Mouse (Mus musculus) heart, adult 18-20 months (tissue): ENCODE results near the gene Creb1. TPM values are rescaled to one million over a fixed set of nuclear protein-coding genes. Genes with fewer than 3 reads are reported as not detected.
"Not testable (repeated sequence)": the region's sequence is repeated elsewhere in the genome, so short reads cannot be mapped to it uniquely, and the experiment has no call there.

Source experiments
- DNase-seq, 2 experiments: peaks; one replicate each; pipeline ENCODE4 v3.0.0; 2021 to 2022; ENCODE audit warnings: mixed read lengths in 1 of 2
- total RNA-seq, 2 experiments: library from RNA; stranded (reverse); gene quantifications; 2 replicates each; pipeline ENCODE4 v1.2.3; 2021

The Creb1 gene
- total RNA-seq, 2 experiments from 2014 or later = 24.2 to 27.4 TPM

DNA sequence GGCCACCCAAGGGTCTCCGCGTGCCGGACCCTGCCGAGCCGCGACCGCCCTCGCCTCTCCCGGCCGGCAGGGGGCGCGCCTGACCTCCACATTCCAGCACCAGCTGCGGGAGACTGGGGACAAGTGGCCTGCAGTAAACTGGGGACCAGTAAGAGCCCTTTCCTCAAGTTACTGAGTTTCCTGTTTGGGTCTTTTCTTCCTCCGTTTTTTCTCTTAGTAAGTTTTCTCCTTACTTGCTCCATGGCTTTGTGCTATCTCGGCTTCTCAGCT is 85.2 kb downstream of the Creb1 start:
- peak; percentile 88 to 92 for DNase-seq

GRCm38 (mm10) chr1:64618226-64618625 is 85.8 kb downstream of the Creb1 start:
- DNase-seq = no peak

DNA sequence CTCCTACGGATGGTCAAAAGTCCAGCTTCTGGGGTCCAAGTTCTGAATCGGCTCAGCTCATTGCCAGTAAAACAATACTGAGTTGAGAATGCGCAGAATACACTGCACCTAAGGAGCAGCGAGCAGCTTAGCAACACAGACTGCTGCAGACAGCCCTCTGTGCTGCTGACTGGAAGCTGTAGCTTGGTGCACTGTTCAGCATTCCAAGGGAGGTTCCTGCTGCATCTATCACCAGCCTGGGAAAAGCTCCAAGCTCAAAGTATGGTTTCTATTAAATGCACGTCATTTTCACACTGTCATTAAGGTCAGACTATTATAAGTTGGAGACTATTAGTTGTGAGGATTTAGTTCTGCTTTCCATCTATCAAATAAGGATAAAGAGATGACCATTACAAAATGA is 88.7 kb downstream of the Creb1 start:
- DNase-seq = no peak

- DNase-seq = no peak
Observed at GRCm38 (mm10) chr1:64623558-64624435, 91.4 kb downstream of the Creb1 start.

DNA sequence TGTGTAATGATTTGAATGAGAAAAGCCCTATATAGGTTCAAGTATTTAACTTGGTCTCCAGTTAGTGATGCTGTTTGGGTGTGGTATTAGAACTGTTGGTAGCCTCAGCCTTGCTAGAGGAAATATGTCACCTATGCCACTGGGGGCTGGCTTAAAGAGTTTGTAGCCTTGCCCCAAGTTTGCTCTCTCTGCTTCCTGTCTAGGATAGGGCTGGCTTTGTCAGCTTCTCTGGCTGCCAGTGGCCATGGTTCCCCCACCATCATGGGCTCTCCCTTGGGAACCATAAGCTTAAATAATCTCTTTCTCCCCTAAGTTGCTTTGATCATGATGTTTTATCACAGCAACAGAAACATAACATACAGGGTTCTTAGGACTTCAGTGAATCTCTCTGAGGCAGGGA is 92.8 kb downstream of the Creb1 start:
- DNase-seq = no peak

DNA sequence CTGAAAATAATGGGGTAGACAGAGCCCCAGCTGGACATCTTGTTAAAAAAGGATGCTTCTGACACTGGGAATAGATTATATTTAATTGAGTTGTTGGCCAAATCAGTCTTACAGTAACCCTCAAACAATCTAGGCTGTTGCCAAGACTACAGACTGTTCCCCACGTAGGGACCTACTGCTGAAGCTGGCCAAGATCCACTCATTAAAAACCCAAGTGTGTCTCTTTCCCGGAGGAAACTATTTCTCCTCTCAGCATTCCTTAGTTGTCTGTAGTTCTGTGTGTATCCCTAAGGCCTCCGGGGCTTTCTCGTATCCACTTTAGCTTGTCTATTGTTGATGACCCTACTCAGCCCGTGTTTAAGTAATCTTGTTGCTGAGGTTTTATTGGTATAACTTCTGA is 99.1 kb downstream of the Creb1 start:
- DNase-seq = no peak

- no peak for DNase-seq
Observed at GRCm38 (mm10) chr1:64633237-64633636, 100.8 kb downstream of the Creb1 start.

DNA sequence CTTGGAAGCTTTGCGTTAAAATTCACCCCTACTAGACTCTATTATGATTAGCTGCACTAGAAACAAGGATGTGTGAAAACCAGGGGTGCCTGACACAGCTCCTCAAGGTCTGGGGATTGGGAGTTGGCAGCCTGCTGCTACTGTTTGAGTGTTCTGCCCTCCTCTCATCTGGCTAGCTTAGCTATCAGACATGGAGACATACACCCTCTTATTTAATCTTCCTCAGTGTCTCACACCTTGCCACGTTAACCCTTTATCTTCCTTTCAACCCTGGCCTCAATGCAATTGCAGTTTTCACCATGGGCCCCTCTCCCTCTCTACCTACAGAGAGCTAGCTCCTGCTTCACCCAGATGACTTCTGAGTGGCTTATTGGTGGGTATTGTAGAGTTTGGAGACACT is 103.2 kb downstream of the Creb1 start:
- no peak for DNase-seq

DNA sequence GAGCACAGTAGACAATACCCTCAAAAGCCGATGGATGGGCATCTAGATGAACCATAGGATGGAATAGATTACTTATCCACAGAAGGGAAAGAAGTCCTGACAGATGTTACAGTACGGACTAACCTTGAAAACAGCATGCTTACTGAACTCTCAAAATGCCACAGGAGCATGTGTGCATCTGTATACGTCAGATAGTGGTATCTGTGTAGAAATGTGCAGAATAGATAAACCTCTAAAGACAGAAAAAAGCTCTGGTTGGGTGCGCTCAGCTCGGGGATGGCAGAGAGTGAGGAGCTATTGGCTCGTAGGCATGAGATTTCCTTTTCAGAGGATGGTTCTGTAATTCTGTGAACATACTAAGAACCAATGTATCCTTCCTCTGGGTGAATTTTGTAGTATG is 106.8 kb downstream of the Creb1 start:
- no peak for DNase-seq

DNA sequence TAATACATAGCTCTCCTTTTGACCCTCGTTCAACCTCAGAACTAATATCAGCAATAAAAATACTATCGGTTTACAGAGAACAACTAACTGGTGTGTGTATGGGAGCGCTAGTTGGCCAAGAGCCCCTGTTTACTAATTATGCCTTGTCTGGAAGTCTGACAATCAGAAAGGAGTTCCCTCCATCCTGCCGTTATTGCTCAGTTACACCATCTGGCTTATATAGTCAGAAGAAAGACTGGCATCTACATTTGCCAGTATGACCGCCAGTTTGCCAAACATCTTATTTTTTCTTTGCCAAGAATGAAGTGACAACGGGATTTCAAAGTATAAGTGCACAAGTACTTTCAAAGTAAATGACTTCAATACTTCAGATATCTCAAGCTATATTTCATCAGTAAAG is 108.6 kb downstream of the Creb1 start:
- no peak for DNase-seq

DNA sequence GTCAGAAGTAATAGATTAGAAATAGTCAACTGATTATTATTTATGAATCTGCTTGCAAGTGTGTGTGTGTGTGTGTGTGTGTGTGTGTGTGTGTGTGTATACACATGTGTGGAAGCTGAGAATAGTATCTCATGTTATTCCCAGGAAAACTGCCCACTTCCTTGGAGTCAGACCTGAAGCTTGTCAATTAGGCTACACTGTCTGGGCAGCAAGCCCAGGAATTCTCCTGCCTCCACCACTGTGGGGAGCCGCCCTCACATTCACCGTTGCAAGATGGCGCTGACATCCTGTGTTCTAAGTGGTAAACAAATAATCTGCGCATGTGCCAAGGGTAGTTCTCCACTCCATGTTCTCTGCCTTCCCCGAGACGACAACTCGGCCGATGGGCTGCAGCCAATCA is 110.1 kb downstream of the Creb1 start:
- DNase-seq = not testable (repeated sequence)

DNA sequence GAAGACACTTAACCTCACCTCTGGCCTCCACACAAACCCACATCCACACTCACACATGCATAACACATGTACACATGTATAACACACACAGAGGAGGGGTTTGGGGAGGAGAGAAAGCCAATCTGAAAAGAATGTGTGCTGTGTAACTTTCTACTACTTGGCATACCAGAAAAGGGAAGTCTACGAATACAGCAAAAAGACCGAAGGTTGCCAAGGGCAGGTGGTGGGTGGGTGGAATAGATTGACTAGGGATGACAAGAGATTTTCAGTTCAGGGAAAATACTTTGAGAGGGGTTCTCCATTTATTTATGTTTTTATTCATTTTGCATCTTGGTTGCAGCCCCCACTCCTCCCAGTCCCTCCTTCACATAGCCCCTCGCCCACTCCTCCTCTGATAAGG is 112.1 kb downstream of the Creb1 start:
- DNase-seq = no peak

DNA sequence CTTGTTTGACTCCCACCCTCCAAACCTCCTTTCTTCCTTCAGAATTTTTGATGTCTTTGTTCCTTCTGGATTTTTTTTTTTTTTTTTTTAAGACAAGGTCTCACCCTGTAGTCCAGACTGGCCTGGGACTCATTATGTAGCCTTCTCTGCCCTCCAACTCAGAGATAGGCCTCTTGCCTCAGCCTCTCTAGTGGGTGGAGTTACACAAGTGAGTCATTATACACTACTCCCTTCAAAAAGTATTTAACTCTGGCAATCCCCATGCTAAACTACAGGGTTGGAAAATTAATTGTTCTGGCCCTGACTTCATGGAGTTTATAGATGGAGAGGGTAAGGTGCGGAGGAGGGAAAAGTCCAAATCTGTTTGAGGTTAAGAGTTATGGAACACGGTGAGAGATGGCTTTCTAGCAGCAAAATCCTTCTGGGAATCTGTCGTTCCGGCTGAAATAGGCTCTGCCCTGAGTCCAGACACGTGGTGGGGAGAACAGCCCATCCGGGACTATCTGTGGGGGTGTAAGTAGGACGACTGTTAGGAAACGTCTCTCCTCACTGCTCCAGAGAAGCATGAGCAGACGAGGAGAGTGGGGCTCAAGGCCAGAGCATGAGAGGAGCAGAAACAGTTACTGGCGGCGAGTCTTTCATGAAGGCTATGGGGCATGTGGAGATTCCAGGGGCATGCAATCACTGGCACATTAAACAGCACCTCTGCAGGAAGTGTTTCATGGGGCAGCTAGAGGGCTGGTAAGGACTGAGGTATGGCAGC is 117.1 kb downstream of the Creb1 start:
- DNase-seq = peak; percentile 8 to 24

DNA sequence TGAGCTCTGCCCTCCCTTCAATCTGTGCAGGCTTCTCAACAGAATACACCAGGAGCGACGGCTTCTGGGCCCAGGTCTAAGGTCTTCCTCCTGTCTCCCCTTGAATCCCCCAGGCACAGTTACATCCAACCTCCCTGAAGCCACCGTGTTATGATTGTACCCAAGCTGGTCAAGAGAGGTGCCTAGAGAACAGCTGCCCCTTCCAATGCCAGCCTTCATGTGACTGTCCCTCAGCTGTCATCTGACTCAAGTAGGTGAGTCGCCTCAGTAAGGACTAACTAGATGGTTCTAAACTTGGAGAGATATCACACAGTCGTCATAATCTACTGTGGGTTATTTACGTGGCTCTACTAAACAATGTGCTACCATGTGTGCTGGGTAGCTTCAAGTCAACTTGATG is 121.3 kb downstream of the Creb1 start:
- DNase-seq = no peak

Other genes with a start within 250 kb of the Creb1 start
- gene Mettl21a, start 84.6 kb downstream of the Creb1 start, total RNA-seq = 10 to 100 TPM in 1 of 2 experiments, 1 to 10 TPM in 1; 7.9 to 10.3 TPM
- 10 to 100 TPM; 12.3 to 12.9 TPM for gene Ccnyl1, start 157.8 kb downstream of the Creb1 start, total RNA-seq
- gene Fzd5, start 205.1 kb downstream of the Creb1 start, total RNA-seq = 1 to 10 TPM; 3.9 to 4.4 TPM